Mouse (Mus musculus) CH12.LX (cell line): ENCODE data around the gene Sorbs2.

Experiments used
- CHD2 ChIP-seq: IDR thresholded peaks from 2 replicates; pipeline ENCODE4 v1.6.1; 2011; ENCODE audit warnings: low read length, improper control_type of control experiment
- USF1 ChIP-seq: IDR thresholded peaks from 2 replicates; pipeline ENCODE4 v1.6.1; 2014; ENCODE audit warnings: low read depth, mild to moderate bottlenecking, inconsistent platforms, low read length, improper control_type of control experiment

- TF ChIP-seq USF1: no peak
- TF ChIP-seq CHD2: no peak
Observed at GRCm38 (mm10) chr8:45703700-45704101, 196.1 kb downstream of the Sorbs2 start.
